In genomic region chr1:74505721-74506464, GRCm38 (mm10) we compare ENCODE assay signal across 8 mouse cellular contexts. TPM values are rescaled to one million over a fixed set of nuclear protein-coding genes. Genes with fewer than 3 reads are reported as not detected.
A peak's percentile ranks its signal among the peaks of the same experiment; 100 is the strongest.
DNase-seq lines count a peak whose midpoint lies in the region; ATAC-seq lines count a peak whose summit lies in the region.

Gene Cnot9 (plus strand): TSS chr1:74506058.

- under 1% methylated on average over 62 of the region's 64 CpGs for WGBS in hindbrain, embryonic 11.5 days

- 0 out of 2 replicates have a peak, but pooled peaks cover 3% of the 10 kb centered on the region for H3K4me1 ChIP-seq in hindbrain, embryonic 11.5 days (replicated peaks; ENCODE audit: control insufficient read depth, insufficient read depth, low read length)

- no peaks in the 10 kb centered on the region for H3K9me3 ChIP-seq in hindbrain, embryonic 11.5 days (ENCODE audit: control insufficient read depth, low read length)

- H3K4me3 ChIP-seq in hindbrain, embryonic 11.5 days (ENCODE audit: low read depth, low read length): peak within 1 kb of the TSS; percentile 93

- H3K4me2 ChIP-seq in hindbrain, embryonic 11.5 days (replicated peaks; ENCODE audit: low read depth, low read length): peak within 1 kb of the TSS; percentile 52

- peak; percentile 100 for DNase-seq in Muller cell, postnatal 12 days (ENCODE audit: inconsistent ontology term)
- DNase-seq in cerebellum, adult 9-11 months: peak; percentile 100
- peak; percentile 100 for DNase-seq in frontal cortex, adult 2 months (ENCODE audit: extremely low spot score in 1 of 2, low spot score in 1 of 2)
- peak; percentile 100 for DNase-seq in hindbrain, embryonic 11.5 days (ENCODE audit: low spot score)
- peak; percentile 100 for DNase-seq in layer of hippocampus, postnatal 10 days (ENCODE audit: low spot score in 2 of 2)
- DNase-seq in lung, postnatal 10 days: peak; percentile 100
- peak; percentile 100 for DNase-seq in ovary, postnatal 36 days (ENCODE audit: low spot score)
- peak; percentile 100 for DNase-seq in thymus, postnatal 25 days

- H3K27ac ChIP-seq in hindbrain, embryonic 11.5 days (ENCODE audit: low read depth, low read length): peak within 1 kb of the TSS; percentile 94

- ATAC-seq in hindbrain, embryonic 11.5 days (ENCODE audit: low FRiP score): peak; percentile 98

- H3K27me3 ChIP-seq in hindbrain, embryonic 11.5 days (ENCODE audit: control insufficient read depth, insufficient read depth, low read length): no peaks in the 10 kb centered on the region

- peak within 1 kb of the TSS; percentile 89 for H3K9ac ChIP-seq in hindbrain, embryonic 11.5 days (ENCODE audit: low read depth, low read length)

- H3K36me3 ChIP-seq in hindbrain, embryonic 11.5 days (ENCODE audit: control insufficient read depth, insufficient read depth, low read length): no peaks in the 10 kb centered on the region

RNA-seq across cellular contexts. Expression of gene Cnot9, which starts in this region (rescaled TPM):
- polyA plus RNA-seq in frontal cortex, adult 2 months (2012; rRNA removed): 26.3 and 26.8 TPM in 2 replicates
- polyA plus RNA-seq in hindbrain, embryonic 11.5 days (2014; fragmentation: Nextera tagmentation; extraction: Ambion mirVana): 88.0 and 91.7 TPM in 2 replicates
- total RNA-seq in layer of hippocampus, postnatal 10 days (2021): 10 to 100 TPM; 37.2 to 38.1 TPM

Comparison
In these comparisons a context has a peak if more than half of its experiments do, and no peak if none do; other contexts are left out.
1. Peak in every context shown above with its lines: DNase-seq, ATAC-seq, H3K4me3 ChIP-seq and H3K27ac ChIP-seq.